Mouse (Mus musculus) embryonic fibroblast, embryonic 13.5 days (primary cell): ENCODE measurements around the gene Erich2. TPM values are rescaled to one million over a fixed set of nuclear protein-coding genes. Genes with fewer than 3 reads are reported as not detected.

Experiments
- H3K27ac ChIP-seq: 2 replicates; pipeline ENCODE4 v1.5.1; 2012; ENCODE audit warnings: low read length, control low read depth, inconsistent platforms; ENCODE audit not compliant: insufficient read depth
- H3K4me1 ChIP-seq: 2 replicates; pipeline ENCODE4 v1.6.1; 2011; ENCODE audit warnings: low read length; ENCODE audit not compliant: control insufficient read depth, insufficient read depth
- H3K4me3 ChIP-seq: 2 replicates; pipeline ENCODE4 v1.5.1; 2011; ENCODE audit warnings: mild to moderate bottlenecking, control low read depth, low read length; ENCODE audit not compliant: insufficient read depth
- CTCF ChIP-seq: IDR thresholded peaks from 2 replicates; pipeline ENCODE4 v1.5.1; 2011; ENCODE audit warnings: mild to moderate bottlenecking, control low read depth, low read length, moderate library complexity, borderline replicate concordance; ENCODE audit not compliant: insufficient read depth
- POLR2A ChIP-seq: IDR thresholded peaks from 2 replicates; pipeline ENCODE4 v1.6.1; 2011; ENCODE audit warnings: low read depth, mild to moderate bottlenecking, control low read depth, low read length, moderate library complexity
- polyA plus RNA-seq: library from polyadenylated mRNA; stranded (reverse); fragments of >200 nt; gene quantifications from 2 replicates; pipeline ENCODE4 v1.2.4, GENCODE M21; 2011; ENCODE audit warnings: low read depth; ENCODE audit not compliant: missing spikeins, insufficient read length

The Erich2 gene
- polyA plus RNA-seq, 1 experiment, result not detected

GRCm38 (mm10) chr2:70562011-70562491, 53.4 kb downstream of the Erich2 start:
- H3K27ac ChIP-seq, result no peak overlapping the region
- H3K4me1 ChIP-seq, result no peaks in the 10 kb centered on the region
- no peak overlapping the region for H3K4me3 ChIP-seq
- TF ChIP-seq CTCF, result no peak
- TF ChIP-seq POLR2A, result no peak

GRCm38 (mm10) chr2:70562611-70562980, 54.0 kb downstream of the Erich2 start:
- TF ChIP-seq CTCF (no peak), POLR2A (no peak)
- Histone ChIP-seq H3K4me1 (no peaks in the 10 kb centered on the region), H3K4me3 (no peak overlapping the region), H3K27ac (no peak overlapping the region)

GRCm38 (mm10) chr2:70562981-70563671, 54.5 kb downstream of the Erich2 start:
- H3K4me1 ChIP-seq, result no peaks in the 10 kb centered on the region
- no peak overlapping the region for H3K4me3 ChIP-seq
- no peak for TF ChIP-seq CTCF
- no peak for TF ChIP-seq POLR2A
- H3K27ac ChIP-seq, result no peak overlapping the region

- H3K4me1 ChIP-seq, result no peaks in the 10 kb centered on the region
- TF ChIP-seq POLR2A (no peak), CTCF (no peak)
- H3K27ac ChIP-seq, result no peak overlapping the region
- no peak overlapping the region for H3K4me3 ChIP-seq
Measured at GRCm38 (mm10) chr2:70563721-70564645, 55.4 kb downstream of the Erich2 start.

GRCm38 (mm10) chr2:70564646-70565315, 56.2 kb downstream of the Erich2 start:
- Histone ChIP-seq H3K4me3 (no peak overlapping the region), H3K27ac (no peak overlapping the region), H3K4me1 (no peaks in the 10 kb centered on the region)
- no peak for TF ChIP-seq CTCF
- no peak for TF ChIP-seq POLR2A

- Histone ChIP-seq H3K4me1 (no peaks in the 10 kb centered on the region), H3K4me3 (no peak overlapping the region), H3K27ac (no peak overlapping the region)
- TF ChIP-seq POLR2A (no peak), CTCF (no peak)
Measured at GRCm38 (mm10) chr2:70565651-70566602, 57.3 kb downstream of the Erich2 start.

GRCm38 (mm10) chr2:70566603-70566981, 58.0 kb downstream of the Erich2 start:
- Histone ChIP-seq H3K4me1 (no peaks in the 10 kb centered on the region), H3K27ac (no peak overlapping the region), H3K4me3 (no peak overlapping the region)
- TF ChIP-seq CTCF, result no peak
- TF ChIP-seq POLR2A, result no peak

- TF ChIP-seq POLR2A (no peak), CTCF (no peak)
- Histone ChIP-seq H3K4me1 (no peaks in the 10 kb centered on the region), H3K4me3 (no peak overlapping the region), H3K27ac (no peak overlapping the region)
Measured at GRCm38 (mm10) chr2:70567071-70567681, 58.6 kb downstream of the Erich2 start.
